Mouse (Mus musculus) brain, embryonic 14.5 days (tissue): ENCODE measurements around the gene Gngt2.

Experiments used
- CTCF ChIP-seq: fragments of 200-500 bp; IDR thresholded peaks from 2 replicates; pipeline ENCODE4 v1.5.1; 2012; ENCODE audit warnings: inconsistent platforms, mild to moderate bottlenecking, moderate library complexity, borderline replicate concordance; ENCODE audit not compliant: insufficient read depth, insufficient read length; ENCODE audit errors: extremely low read depth
- POLR2A ChIP-seq: fragments of 200-500 bp; IDR thresholded peaks from 2 replicates; pipeline ENCODE4 v1.6.1; 2012; ENCODE audit warnings: mild to moderate bottlenecking, inconsistent platforms, borderline replicate concordance; ENCODE audit not compliant: poor library complexity, insufficient read depth, insufficient read length, severe bottlenecking; ENCODE audit errors: extremely low read depth

- TF ChIP-seq CTCF (no peak), POLR2A (no peak)
Measured at GRCm38 (mm10) chr11:95805527-95805926, 31.5 kb upstream of the Gngt2 start.
